Mouse (Mus musculus) adrenal gland, adult 8-10 months (tissue): Measurements from ENCODE around the gene Gm45337. TPM values are rescaled to one million over a fixed set of nuclear protein-coding genes. Genes with fewer than 3 reads are reported as not detected.

Experiments
- DNase-seq: peaks from one replicate; pipeline ENCODE4 v3.0.0; 2022
- total RNA-seq, 4 experiments: library from RNA; stranded (reverse); gene quantifications; 2 replicates each; pipeline ENCODE4 v1.2.4; 2022

Gene Gm45337
- total RNA-seq, 4 experiments from 2014 or later = not detected

DNA sequence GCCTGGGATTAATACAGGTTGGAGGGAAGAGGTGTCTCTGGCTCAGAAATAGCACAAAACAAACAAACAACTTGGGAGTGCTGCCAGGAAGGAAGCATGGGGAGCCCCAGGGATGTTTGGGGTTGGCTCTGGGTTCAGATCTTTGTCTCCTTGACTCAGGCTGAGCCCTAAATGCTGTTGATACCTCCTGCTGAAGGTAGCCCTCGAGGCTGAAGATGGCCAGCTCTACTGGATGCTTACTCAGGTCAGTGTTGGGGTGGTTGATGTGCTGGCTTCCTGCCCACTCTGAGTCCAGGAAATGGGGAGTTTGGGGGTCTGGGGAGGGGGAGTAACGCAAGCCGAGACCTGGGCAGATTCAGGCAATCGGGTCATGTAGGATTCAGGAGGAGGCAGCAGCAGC lies 47.7 kb downstream of the Gm45337 start:
- no peak for DNase-seq

DNA sequence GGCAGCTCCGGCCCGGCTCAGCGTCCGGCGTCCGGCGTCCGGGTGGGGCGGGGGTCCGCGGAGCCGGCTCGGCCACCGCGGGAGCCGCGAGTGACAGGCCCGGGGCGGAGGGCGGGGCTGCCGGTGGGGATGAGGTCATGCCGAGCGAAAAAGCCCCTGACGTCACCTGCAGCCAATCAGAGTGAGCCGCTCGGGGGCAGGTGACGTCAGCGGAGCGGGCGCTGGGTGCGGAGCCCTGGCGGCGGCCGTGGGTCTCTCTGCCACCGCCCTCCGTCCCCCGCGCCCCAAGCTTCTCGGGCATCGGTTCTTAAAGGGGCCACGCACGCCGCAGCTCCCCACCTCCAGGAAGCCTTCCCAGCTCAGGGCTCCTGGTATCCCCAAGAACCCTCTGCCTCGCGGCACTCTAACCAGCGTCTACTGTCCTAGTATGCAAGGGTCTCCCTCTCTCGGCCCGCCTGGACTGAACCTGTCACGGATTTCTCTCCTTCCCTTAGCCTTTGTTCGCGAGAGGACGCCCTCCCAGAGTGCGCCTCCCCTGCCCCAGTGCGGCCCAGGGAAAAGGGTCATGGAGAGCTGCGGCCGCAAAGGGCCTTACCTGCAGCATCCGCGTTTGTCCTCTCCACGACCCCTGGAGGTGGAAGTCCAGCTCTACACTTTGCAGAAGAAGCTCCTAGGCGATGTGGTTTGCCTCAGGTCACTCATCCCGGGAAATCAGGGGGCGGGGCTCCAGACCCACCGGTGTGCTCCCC lies 49.0 kb downstream of the Gm45337 start, which contains the start of gene Dusp8:
TSS of gene Dusp8 (minus strand) at position 661 of the 749 bp plus-strand sequence.
- DNase-seq = peak; percentile 85

DNA sequence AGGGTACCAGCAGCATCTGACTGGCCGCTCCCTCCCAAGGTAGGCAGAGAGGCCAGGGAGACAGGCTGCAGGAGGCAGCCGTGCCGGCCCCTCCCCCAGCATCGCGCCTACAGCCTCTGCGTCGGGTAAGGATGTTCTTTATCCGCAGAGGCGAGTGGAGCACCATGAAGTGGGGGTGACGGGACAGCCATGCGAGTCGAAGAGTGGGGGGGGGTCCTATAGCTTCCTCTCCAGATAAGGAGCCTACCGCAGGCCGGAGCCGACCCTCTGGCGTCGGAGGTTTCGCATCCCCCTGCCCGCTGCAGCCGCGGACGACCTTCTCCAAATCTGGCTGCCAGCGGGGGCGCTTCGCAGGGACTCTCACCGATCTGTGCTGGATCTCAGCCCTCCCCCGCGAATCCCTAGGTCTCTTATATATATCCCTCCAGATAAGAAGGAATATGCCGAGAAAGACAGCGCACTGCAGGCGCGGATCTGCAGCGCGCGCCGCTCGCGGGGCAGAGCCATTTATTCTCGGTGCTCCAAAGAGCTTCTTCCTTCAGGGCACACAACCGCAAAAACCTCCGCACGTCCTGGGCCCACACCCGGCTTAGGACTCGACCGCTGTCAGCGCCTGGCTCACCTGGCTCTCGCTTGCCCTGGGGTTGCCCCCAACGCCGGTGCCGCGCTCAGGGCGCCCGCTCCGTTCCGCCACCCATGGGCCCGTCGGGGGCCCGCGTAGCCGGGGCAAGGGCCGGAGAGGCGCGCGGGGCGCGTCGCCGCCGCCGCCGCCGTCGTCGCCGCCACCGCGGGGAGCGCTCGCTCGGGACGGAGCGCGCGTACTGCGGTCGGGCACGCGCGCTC lies 49.9 kb downstream of the Gm45337 start:
- DNase-seq = no peak

DNA sequence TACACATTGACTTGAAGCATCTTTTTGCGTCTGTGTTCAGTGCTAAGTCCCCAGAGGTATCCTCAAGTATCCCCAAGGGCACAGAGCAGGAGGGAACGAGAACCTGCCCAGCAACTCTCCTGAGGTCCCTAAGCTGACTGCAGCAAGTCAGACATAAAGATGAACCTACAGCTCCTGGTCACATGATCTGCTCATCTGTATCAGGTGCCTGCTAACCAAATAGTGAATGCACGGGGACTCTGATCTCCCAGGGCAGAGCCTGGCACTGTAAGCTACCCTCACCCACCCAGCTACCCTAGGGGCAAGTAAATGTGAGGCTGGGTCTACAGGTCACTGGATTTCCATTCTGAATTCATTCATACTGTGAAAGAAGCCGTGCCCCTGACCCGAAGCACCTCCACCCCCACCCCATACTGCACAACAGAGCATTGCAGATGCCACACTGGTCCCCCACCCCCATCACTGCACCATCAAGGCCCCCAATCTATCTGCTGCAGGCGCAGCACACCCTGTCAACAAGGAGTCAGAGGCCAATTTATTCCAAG lies 50.6 kb downstream of the Gm45337 start:
- no peak for DNase-seq

Other genes with a start within 250 kb of the Gm45337 start
- gene Tollip, start 226.1 kb downstream of the Gm45337 start, total RNA-seq = 10 to 100 TPM; 59.9 to 67.9 (median 62.6) TPM
- 1 to 10 TPM; 2.0 to 4.1 (median 3.6) TPM for gene Brsk2, start 194.9 kb downstream of the Gm45337 start, total RNA-seq
- gene Mob2, start 83.5 kb downstream of the Gm45337 start, total RNA-seq = 10 to 100 TPM; 52.8 to 65.8 (median 57.6) TPM
- 10 to 100 TPM in 3 of 4 experiments, 1 to 10 TPM in 1; 4.6 to 18.1 (median 14.3) TPM for gene Dusp8, start 48.8 kb downstream of the Gm45337 start, total RNA-seq
- gene Gm45618, start 23.9 kb downstream of the Gm45337 start, total RNA-seq = not detected
- not detected for gene Gm39115, start 8.6 kb downstream of the Gm45337 start, total RNA-seq
- not detected for gene Gm29735, start 12.5 kb upstream of the Gm45337 start, total RNA-seq
- gene Gm4553, start 21.1 kb upstream of the Gm45337 start, total RNA-seq = not detected
- not detected for gene Krtap5-2, start 31.4 kb upstream of the Gm45337 start, total RNA-seq
- gene Gm10153, start 45.8 kb upstream of the Gm45337 start, total RNA-seq = not detected
- gene Krtap5-3, start 56.8 kb upstream of the Gm45337 start, total RNA-seq = not detected
- gene Gm7579, start 67.3 kb upstream of the Gm45337 start, total RNA-seq = not detected
- gene Krtap5-5, start 85.4 kb upstream of the Gm45337 start, total RNA-seq = not detected
- not detected for gene Gm40460, start 96.5 kb upstream of the Gm45337 start, total RNA-seq
- not detected for gene Gm2431, start 113.7 kb upstream of the Gm45337 start, total RNA-seq
- gene Gm4559, start 129.8 kb upstream of the Gm45337 start, total RNA-seq = not detected
- not detected for gene Krtap5-1, start 152.5 kb upstream of the Gm45337 start, total RNA-seq
- gene Krtap5-4, start 158.9 kb upstream of the Gm45337 start, total RNA-seq = not detected
- gene Ifitm10, start 229.1 kb upstream of the Gm45337 start, total RNA-seq = 1 to 10 TPM; 2.7 to 7.8 (median 5.3) TPM
- gene Gm49369, start 238.1 kb upstream of the Gm45337 start, total RNA-seq = 10 to 100 TPM in 3 of 4 experiments, 1 to 10 TPM in 1; 9.0 to 16.1 (median 11.0) TPM
- gene Ctsd, start 243.4 kb upstream of the Gm45337 start, total RNA-seq = 1,000 to 10,000 TPM in 2 of 4 experiments, 100 to 1,000 TPM in 2; 808 to 1,559 (median 1,212) TPM